Mouse (Mus musculus): ENCODE data around the gene Tnrc6b. TPM values are rescaled to one million over a fixed set of nuclear protein-coding genes. Genes with fewer than 3 reads are reported as not detected.

Tnrc6b gene
- polyA plus RNA-seq, 1 experiment from 2014 or later, result 23.2 TPM

DNA sequence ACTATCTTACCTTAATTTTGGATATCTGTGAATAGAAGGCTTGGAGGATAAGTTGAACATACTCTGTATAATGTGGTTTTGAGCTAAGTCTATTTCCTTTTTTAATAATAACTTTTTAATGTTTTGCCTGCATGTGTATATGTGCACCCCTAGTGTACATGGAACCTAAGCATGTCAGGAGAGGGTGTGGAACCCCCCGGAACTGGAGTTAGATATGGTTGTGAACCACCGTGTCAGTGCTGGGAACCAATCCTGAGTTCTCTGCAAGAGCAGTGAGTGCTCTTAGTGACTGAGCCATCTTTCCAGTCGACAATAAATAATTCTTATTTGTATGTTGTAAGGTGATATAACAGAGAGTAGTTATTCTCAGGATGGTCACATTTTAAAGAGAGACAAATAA lies 49.4 kb downstream of the Tnrc6b start:
- Histone ChIP-seq H3K4me3 (ENCODE audit: low read length) (no peak overlapping the region), H3K36me3 (ENCODE audit: control insufficient read depth, insufficient read depth, low read length) (no peaks in the 10 kb centered on the region), H3K4me2 (replicated peaks; ENCODE audit: low read depth, low read length) (no peak overlapping the region), H3K27ac (ENCODE audit: low read depth, low read length) (no peak overlapping the region), H3K9me3 (ENCODE audit: control insufficient read depth, low read length) (no peaks in the 10 kb centered on the region), H3K9ac (ENCODE audit: low read depth, low read length) (no peak overlapping the region), H3K27me3 (ENCODE audit: control insufficient read depth, insufficient read depth, low read length) (no peaks in the 10 kb centered on the region), H3K4me1 (ENCODE audit: control insufficient read depth, insufficient read depth, low read length) (no peaks in the 10 kb centered on the region)
- 82% methylated on average over 3 of the region's 3 CpGs for WGBS
- no peak for ATAC-seq (ENCODE audit: low FRiP score, low TSS enrichment)

- Histone ChIP-seq H3K27ac (ENCODE audit: low read depth, low read length) (no peak overlapping the region), H3K4me1 (ENCODE audit: control insufficient read depth, insufficient read depth, low read length) (no peaks in the 10 kb centered on the region), H3K4me3 (ENCODE audit: low read length) (no peak overlapping the region), H3K36me3 (ENCODE audit: control insufficient read depth, insufficient read depth, low read length) (no peaks in the 10 kb centered on the region), H3K4me2 (replicated peaks; ENCODE audit: low read depth, low read length) (no peak overlapping the region), H3K9ac (ENCODE audit: low read depth, low read length) (no peak overlapping the region), H3K27me3 (ENCODE audit: control insufficient read depth, insufficient read depth, low read length) (no peaks in the 10 kb centered on the region), H3K9me3 (ENCODE audit: control insufficient read depth, low read length) (no peaks in the 10 kb centered on the region)
- WGBS, result 70% methylated on average over 8 of the region's 8 CpGs
- no peak for ATAC-seq (ENCODE audit: low FRiP score, low TSS enrichment)
Measured at GRCm38 (mm10) chr15:80760935-80761334, 49.8 kb downstream of the Tnrc6b start.

GRCm38 (mm10) chr15:80762621-80763020 lies 51.5 kb downstream of the Tnrc6b start:
- Histone ChIP-seq H3K4me1 (ENCODE audit: control insufficient read depth, insufficient read depth, low read length) (no peaks in the 10 kb centered on the region), H3K27ac (ENCODE audit: low read depth, low read length) (no peak overlapping the region), H3K4me3 (ENCODE audit: low read length) (no peak overlapping the region), H3K9ac (ENCODE audit: low read depth, low read length) (no peak overlapping the region), H3K4me2 (replicated peaks; ENCODE audit: low read depth, low read length) (no peak overlapping the region), H3K9me3 (ENCODE audit: control insufficient read depth, low read length) (no peaks in the 10 kb centered on the region), H3K27me3 (ENCODE audit: control insufficient read depth, insufficient read depth, low read length) (no peaks in the 10 kb centered on the region), H3K36me3 (ENCODE audit: control insufficient read depth, insufficient read depth, low read length) (no peaks in the 10 kb centered on the region)
- ATAC-seq (ENCODE audit: low FRiP score, low TSS enrichment), result no peak
- 81% methylated on average over 4 of the region's 4 CpGs for WGBS

- H3K27me3 ChIP-seq (ENCODE audit: control insufficient read depth, insufficient read depth, low read length), result no peaks in the 10 kb centered on the region
- no peak for ATAC-seq (ENCODE audit: low FRiP score, low TSS enrichment)
- H3K4me2 ChIP-seq (replicated peaks; ENCODE audit: low read depth, low read length), result no peak overlapping the region
- H3K36me3 ChIP-seq (ENCODE audit: control insufficient read depth, insufficient read depth, low read length), result no peaks in the 10 kb centered on the region
- WGBS, result 93% methylated on average over 6 of the region's 6 CpGs
- no peak overlapping the region for H3K4me3 ChIP-seq (ENCODE audit: low read length)
- no peaks in the 10 kb centered on the region for H3K4me1 ChIP-seq (ENCODE audit: control insufficient read depth, insufficient read depth, low read length)
- H3K27ac ChIP-seq (ENCODE audit: low read depth, low read length), result no peak overlapping the region
- no peak overlapping the region for H3K9ac ChIP-seq (ENCODE audit: low read depth, low read length)
- H3K9me3 ChIP-seq (ENCODE audit: control insufficient read depth, low read length), result no peaks in the 10 kb centered on the region
Measured at GRCm38 (mm10) chr15:80764666-80765065, 53.6 kb downstream of the Tnrc6b start.

- H3K27me3 ChIP-seq (ENCODE audit: control insufficient read depth, insufficient read depth, low read length), result no peaks in the 10 kb centered on the region
- ATAC-seq (ENCODE audit: low FRiP score, low TSS enrichment), result no peak
- no peak overlapping the region for H3K4me3 ChIP-seq (ENCODE audit: low read length)
- H3K9me3 ChIP-seq (ENCODE audit: control insufficient read depth, low read length), result no peaks in the 10 kb centered on the region
- no peaks in the 10 kb centered on the region for H3K4me1 ChIP-seq (ENCODE audit: control insufficient read depth, insufficient read depth, low read length)
- WGBS, result 94% methylated on average over 2 of the region's 2 CpGs
- no peak overlapping the region for H3K27ac ChIP-seq (ENCODE audit: low read depth, low read length)
- no peak overlapping the region for H3K4me2 ChIP-seq (replicated peaks; ENCODE audit: low read depth, low read length)
- no peak overlapping the region for H3K9ac ChIP-seq (ENCODE audit: low read depth, low read length)
- H3K36me3 ChIP-seq (ENCODE audit: control insufficient read depth, insufficient read depth, low read length), result no peaks in the 10 kb centered on the region
Measured at GRCm38 (mm10) chr15:80765381-80765780, 54.3 kb downstream of the Tnrc6b start.

DNA sequence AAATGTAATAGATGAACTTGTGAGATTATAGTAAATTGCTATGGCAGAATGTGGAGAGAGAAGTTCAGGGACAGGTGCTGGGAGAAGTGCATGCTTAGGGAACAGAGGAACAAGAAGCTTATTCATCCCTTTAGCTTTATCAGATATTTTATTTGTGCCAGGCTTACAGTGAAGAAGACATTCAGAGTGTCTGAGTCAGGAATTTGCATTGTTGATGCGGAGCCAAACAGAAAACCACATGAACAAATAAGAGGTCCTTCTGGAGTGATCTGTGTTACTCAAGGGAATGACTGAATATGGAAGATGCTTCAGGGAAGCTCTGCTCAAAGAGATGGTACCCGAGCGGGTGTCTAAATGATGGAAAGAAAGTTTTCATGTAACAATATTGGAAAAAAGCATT lies 57.1 kb downstream of the Tnrc6b start:
- Histone ChIP-seq H3K4me1 (ENCODE audit: control insufficient read depth, insufficient read depth, low read length) (no peaks in the 10 kb centered on the region), H3K27me3 (ENCODE audit: control insufficient read depth, insufficient read depth, low read length) (no peaks in the 10 kb centered on the region), H3K9ac (ENCODE audit: low read depth, low read length) (no peak overlapping the region), H3K9me3 (ENCODE audit: control insufficient read depth, low read length) (no peaks in the 10 kb centered on the region), H3K4me2 (replicated peaks; ENCODE audit: low read depth, low read length) (no peak overlapping the region), H3K27ac (ENCODE audit: low read depth, low read length) (no peak overlapping the region), H3K36me3 (ENCODE audit: control insufficient read depth, insufficient read depth, low read length) (no peaks in the 10 kb centered on the region), H3K4me3 (ENCODE audit: low read length) (no peak overlapping the region)
- 94% methylated on average over 3 of the region's 3 CpGs for WGBS
- ATAC-seq (ENCODE audit: low FRiP score, low TSS enrichment), result no peak

DNA sequence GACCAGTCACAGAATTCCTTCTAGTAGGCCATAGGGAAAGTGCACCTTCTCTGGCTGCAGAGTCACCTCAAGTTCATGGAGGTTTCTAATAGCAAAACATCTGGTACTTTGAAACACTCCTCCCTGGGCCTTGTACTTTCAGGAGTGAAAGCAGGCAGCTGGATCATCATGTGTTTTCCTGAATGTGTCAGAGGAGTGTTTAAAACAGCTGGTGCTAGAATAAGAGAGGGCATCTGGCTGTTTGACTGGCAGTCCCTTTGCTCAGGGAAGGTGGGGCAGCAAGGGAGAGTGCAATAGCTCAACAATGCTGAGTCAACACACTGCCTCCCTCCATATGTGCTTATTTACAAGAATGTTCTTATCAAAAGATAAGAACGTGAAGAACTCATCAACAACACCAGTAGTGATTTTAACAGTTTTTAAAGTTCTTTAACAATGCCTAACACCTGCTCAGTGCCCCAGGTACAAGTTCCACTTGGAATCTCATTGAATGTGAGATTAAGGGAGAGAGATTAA lies 60.9 kb downstream of the Tnrc6b start:
- WGBS, result 28% methylated on average over 1 of the region's 1 CpGs
- Histone ChIP-seq H3K4me3 (ENCODE audit: low read length) (no peak overlapping the region), H3K27me3 (ENCODE audit: control insufficient read depth, insufficient read depth, low read length) (no peaks in the 10 kb centered on the region), H3K36me3 (ENCODE audit: control insufficient read depth, insufficient read depth, low read length) (no peaks in the 10 kb centered on the region), H3K27ac (ENCODE audit: low read depth, low read length) (no peak overlapping the region), H3K9me3 (ENCODE audit: control insufficient read depth, low read length) (no peaks in the 10 kb centered on the region), H3K4me1 (ENCODE audit: control insufficient read depth, insufficient read depth, low read length) (no peaks in the 10 kb centered on the region), H3K9ac (ENCODE audit: low read depth, low read length) (no peak overlapping the region), H3K4me2 (replicated peaks; ENCODE audit: low read depth, low read length) (no peak overlapping the region)
- ATAC-seq (ENCODE audit: low FRiP score, low TSS enrichment), result no peak

- Histone ChIP-seq H3K9me3 (ENCODE audit: control insufficient read depth, low read length) (no peaks in the 10 kb centered on the region), H3K36me3 (ENCODE audit: control insufficient read depth, insufficient read depth, low read length) (no peaks in the 10 kb centered on the region)
- ATAC-seq (ENCODE audit: low FRiP score, low TSS enrichment), result no peak
Measured at GRCm38 (mm10) chr15:80774666-80775065, 63.6 kb downstream of the Tnrc6b start.

DNA sequence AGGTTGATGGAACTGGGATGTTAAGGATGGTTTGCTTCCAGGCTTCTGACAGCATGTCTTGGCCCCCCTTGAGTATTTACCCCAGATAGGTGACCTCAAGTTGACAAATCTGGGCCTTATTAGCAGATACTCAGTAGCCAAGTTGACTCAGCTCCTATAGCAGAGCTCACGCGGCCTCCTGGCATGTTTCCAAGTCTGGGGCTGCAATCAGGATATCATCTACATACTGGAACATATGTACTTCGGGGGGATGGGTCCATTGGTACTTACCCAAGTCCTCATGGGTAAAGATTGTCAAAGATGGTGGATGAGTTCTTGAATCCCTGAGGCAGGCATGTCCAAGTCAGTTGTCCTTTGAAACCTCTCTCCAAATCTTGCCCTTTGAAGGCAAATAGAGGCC lies 67.9 kb downstream of the Tnrc6b start:
- Histone ChIP-seq H3K4me3 (ENCODE audit: low read length) (no peak overlapping the region), H3K27ac (ENCODE audit: low read depth, low read length) (no peak overlapping the region), H3K9me3 (ENCODE audit: control insufficient read depth, low read length) (no peaks in the 10 kb centered on the region), H3K4me1 (ENCODE audit: control insufficient read depth, insufficient read depth, low read length) (0 out of 2 replicates have a peak, but pooled peaks cover under 1% of the 10 kb centered on the region), H3K36me3 (ENCODE audit: control insufficient read depth, insufficient read depth, low read length) (no peaks in the 10 kb centered on the region), H3K27me3 (ENCODE audit: control insufficient read depth, insufficient read depth, low read length) (no peaks in the 10 kb centered on the region), H3K9ac (ENCODE audit: low read depth, low read length) (no peak overlapping the region), H3K4me2 (replicated peaks; ENCODE audit: low read depth, low read length) (no peak overlapping the region)
- ATAC-seq (ENCODE audit: low FRiP score, low TSS enrichment), result no peak
- 76% methylated on average over 3 of the region's 3 CpGs for WGBS

More at GRCm38 (mm10) chr15:80774666-80775065, 63.6 kb downstream of the Tnrc6b start:
- no peaks in the 10 kb centered on the region for H3K27me3 ChIP-seq (ENCODE audit: control insufficient read depth, insufficient read depth, low read length)
- no peak overlapping the region for H3K27ac ChIP-seq (ENCODE audit: low read depth, low read length)
- no peak overlapping the region for H3K4me3 ChIP-seq (ENCODE audit: low read length)
- H3K4me1 ChIP-seq (ENCODE audit: control insufficient read depth, insufficient read depth, low read length), result no peaks in the 10 kb centered on the region
- no peak overlapping the region for H3K9ac ChIP-seq (ENCODE audit: low read depth, low read length)
- 96% methylated on average over 1 of the region's 1 CpGs for WGBS
- H3K4me2 ChIP-seq (replicated peaks; ENCODE audit: low read depth, low read length), result no peak overlapping the region
